Mouse (Mus musculus) testis, adult 2 months (tissue): ENCODE data around the gene Atg7.

Experiments used
- CTCF ChIP-seq: fragments of 200-500 bp; IDR thresholded peaks from 2 replicates; pipeline ENCODE4 v1.5.1; 2012; ENCODE audit warnings: low read depth, mild to moderate bottlenecking, inconsistent platforms, low read length, moderate library complexity; ENCODE audit not compliant: control insufficient read depth, insufficient read depth, insufficient replicate concordance
- POLR2A ChIP-seq: fragments of 200-500 bp; IDR thresholded peaks from 2 replicates; pipeline ENCODE4 v1.6.1; 2012; ENCODE audit warnings: low read depth, mild to moderate bottlenecking, inconsistent platforms, low read length, moderate library complexity; ENCODE audit not compliant: control insufficient read depth

- TF ChIP-seq CTCF (no peak), POLR2A (no peak)
Measured at GRCm38 (mm10) chr6:114791846-114792245, 148.9 kb downstream of the Atg7 start.
